Mouse (Mus musculus): ENCODE measurements at regions not wholly inside any gene's neighbourhood (a gene's known extent, or its start where the extent isn't known, plus 50 kb on each side); places are given as distances from the start of the nearest gene placed in this dataset.

GRCm38 (mm10) chr1:168908684-168909175, 476.7 kb upstream of the Pbx1 start:
- TF ChIP-seq CTCF (IDR thresholded peaks at IDR 0.05 in 2 of 3, conservative IDR thresholded peaks at IDR 0.05 in 1 of 3; ENCODE audit: control insufficient read depth in 1 of 3, insufficient read depth in 1 of 3, low read depth in 2 of 3, low read length in 3 of 3, poor library complexity in 1 of 3, severe bottlenecking in 1 of 3) (no peak), HCFC1 (IDR thresholded peaks at IDR 0.05; ENCODE audit: low read depth, low read length) (no peak), USF1 (IDR thresholded peaks at IDR 0.05; ENCODE audit: low read depth, low read length) (no peak)

Data from MEL (cell line).